Mouse (Mus musculus) intestine, embryonic 16.5 days (tissue): ENCODE data around the gene Foxp1. TPM values are rescaled to one million over a fixed set of nuclear protein-coding genes. Genes with fewer than 3 reads are reported as not detected.

Source experiments
- ATAC-seq: fragments of 200-750 bp; cut with Nextera tagmentation; 2 replicates; pipeline ENCODE4 v1.8.0; 2017; ENCODE audit warnings: moderate TSS enrichment, moderate library complexity
- H3K27ac ChIP-seq: fragments of 300-500 bp; sonication (generic); 2 replicates; pipeline ENCODE4 v1.5.1; 2014; ENCODE audit warnings: mild to moderate bottlenecking, low read length
- H3K27me3 ChIP-seq: fragments of 300-500 bp; sonication (generic); replicated peaks from 2 replicates; pipeline ENCODE4 v1.6.1; 2014; ENCODE audit warnings: low read length, control low read depth, mixed read lengths; ENCODE audit not compliant: control insufficient read depth, insufficient read depth
- H3K36me3 ChIP-seq: fragments of 300-500 bp; sonication (generic); 2 replicates; pipeline ENCODE4 v1.6.1; 2014; ENCODE audit warnings: low read length, control low read depth; ENCODE audit not compliant: control insufficient read depth, insufficient read depth
- H3K4me1 ChIP-seq: fragments of 300-500 bp; sonication (generic); 2 replicates; pipeline ENCODE4 v1.6.1; 2014; ENCODE audit warnings: low read length, control low read depth, mixed read lengths; ENCODE audit not compliant: control insufficient read depth, insufficient read depth
- H3K4me2 ChIP-seq: fragments of 300-500 bp; sonication (generic); 2 replicates; pipeline ENCODE4 v1.6.1; 2014; ENCODE audit warnings: low read depth, low read length, control low read depth
- H3K4me3 ChIP-seq: fragments of 300-500 bp; sonication (generic); 2 replicates; pipeline ENCODE4 v1.5.1; 2014; ENCODE audit warnings: mild to moderate bottlenecking, low read length
- H3K9ac ChIP-seq: fragments of 300-500 bp; sonication (generic); 2 replicates; pipeline ENCODE4 v1.6.1; 2014; ENCODE audit warnings: low read depth, low read length
- H3K9me3 ChIP-seq: fragments of 300-500 bp; sonication (generic); 2 replicates; pipeline ENCODE4 v1.6.1; 2016; ENCODE audit warnings: low read length, control low read depth; ENCODE audit not compliant: control insufficient read depth
- WGBS: fragments of 180-500 bp; shearing (Covaris S2); extraction: QIAGEN DNeasy Blood & Tissue Kit; methylation state at CpG from one replicate; pipeline ENCODE4 v1.1.7; 2014; 5-methylcytosine and 5-hydroxymethylcytosine counted together
- polyA plus RNA-seq: library from polyadenylated mRNA; unstranded; fragments of >200 nt; fragmentation: Nextera tagmentation; extraction: Ambion mirVana; gene quantifications from 2 replicates; pipeline ENCODE4 v1.2.1, GENCODE M21; 2015

Gene Foxp1
- polyA plus RNA-seq, 1 experiment from 2014 or later: 74.8 TPM

- Histone ChIP-seq H3K4me3 (no peak overlapping the region), H3K9ac (no peak overlapping the region), H3K9me3 (no peaks in the 10 kb centered on the region), H3K4me1 (0 out of 2 replicates have a peak, but pooled peaks cover 4% of the 10 kb centered on the region), H3K27me3 (no peaks in the 10 kb centered on the region), H3K27ac (no peak overlapping the region), H3K4me2 (no peak overlapping the region), H3K36me3 (no peaks in the 10 kb centered on the region)
- no peak for ATAC-seq
- 85% methylated on average over 6 of the region's 6 CpGs for WGBS
Observed at GRCm38 (mm10) chr6:99300235-99300634, 222.3 kb downstream of the Foxp1 start.

- Histone ChIP-seq H3K9ac (no peak overlapping the region), H3K27me3 (no peaks in the 10 kb centered on the region), H3K27ac (no peak overlapping the region), H3K4me1 (0 out of 2 replicates have a peak, but pooled peaks cover 4% of the 10 kb centered on the region), H3K36me3 (no peaks in the 10 kb centered on the region), H3K4me2 (no peak overlapping the region), H3K9me3 (no peaks in the 10 kb centered on the region), H3K4me3 (no peak overlapping the region)
- no peak for ATAC-seq
- WGBS: 81% methylated on average over 14 of the region's 14 CpGs
Observed at GRCm38 (mm10) chr6:99299196-99299595, 223.3 kb downstream of the Foxp1 start.

- Histone ChIP-seq H3K36me3 (no peaks in the 10 kb centered on the region), H3K9me3 (no peaks in the 10 kb centered on the region), H3K27me3 (no peaks in the 10 kb centered on the region), H3K4me3 (no peak overlapping the region), H3K4me1 (0 out of 2 replicates have a peak, but pooled peaks cover under 1% of the 10 kb centered on the region), H3K4me2 (no peak overlapping the region), H3K27ac (no peak overlapping the region), H3K9ac (no peak overlapping the region)
- WGBS: 71% methylated on average over 5 of the region's 5 CpGs
- no peak for ATAC-seq
Observed at GRCm38 (mm10) chr6:99297535-99297934, 225.0 kb downstream of the Foxp1 start.

DNA sequence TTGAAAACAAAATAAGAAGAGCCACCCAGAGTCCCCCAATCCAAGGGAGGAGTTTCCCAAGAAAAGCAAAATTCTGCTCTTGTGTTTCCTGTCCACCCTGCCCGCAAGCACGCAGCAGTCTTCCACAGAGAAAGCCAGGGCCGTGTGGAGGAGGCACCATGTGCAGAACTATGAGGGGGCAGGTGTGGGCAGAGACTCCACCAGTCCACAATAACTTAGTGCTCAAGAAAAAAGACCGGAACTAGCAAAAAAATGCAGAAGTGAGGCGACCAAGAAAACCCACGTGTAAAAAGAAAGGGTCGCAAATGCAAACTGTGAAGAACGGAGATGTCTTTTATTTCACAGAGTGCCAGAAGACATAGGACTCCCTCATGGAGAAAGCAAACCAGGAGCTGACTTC, 227.0 kb downstream of the Foxp1 start:
- WGBS: 80% methylated on average over 8 of the region's 8 CpGs
- Histone ChIP-seq H3K27me3 (no peaks in the 10 kb centered on the region), H3K4me2 (no peak overlapping the region), H3K4me3 (no peak overlapping the region), H3K4me1 (no peaks in the 10 kb centered on the region), H3K9ac (no peak overlapping the region), H3K9me3 (no peaks in the 10 kb centered on the region), H3K36me3 (no peaks in the 10 kb centered on the region), H3K27ac (no peak overlapping the region)
- ATAC-seq: no peak

GRCm38 (mm10) chr6:99289220-99289619, 233.3 kb downstream of the Foxp1 start:
- H3K27ac ChIP-seq: no peak overlapping the region
- H3K27me3 ChIP-seq: no peaks in the 10 kb centered on the region
- no peak overlapping the region for H3K9ac ChIP-seq
- H3K4me2 ChIP-seq: no peak overlapping the region
- no peak overlapping the region for H3K4me3 ChIP-seq
- H3K4me1 ChIP-seq: no peaks in the 10 kb centered on the region
- WGBS: 68% methylated on average over 4 of the region's 4 CpGs
- no peaks in the 10 kb centered on the region for H3K36me3 ChIP-seq
- no peaks in the 10 kb centered on the region for H3K9me3 ChIP-seq
- no peak for ATAC-seq

DNA sequence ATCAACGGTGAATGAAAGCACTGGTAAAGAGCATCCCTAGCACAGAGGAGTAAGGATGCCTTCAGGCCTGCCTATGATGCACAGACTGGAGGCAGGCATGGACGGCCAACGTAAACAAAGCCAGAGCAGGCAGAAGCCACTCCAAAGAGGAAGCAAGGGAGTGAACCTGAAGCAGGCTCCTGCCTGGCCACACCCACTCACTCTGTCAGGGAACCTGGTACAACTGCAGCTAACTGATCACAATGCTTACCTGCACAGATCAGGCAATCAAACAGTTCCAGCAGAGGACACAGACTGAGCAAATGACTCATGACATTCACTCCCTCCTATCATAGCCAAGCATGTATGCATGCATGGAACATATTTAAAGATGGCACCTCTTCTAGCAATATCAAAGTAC, 237.5 kb downstream of the Foxp1 start:
- Histone ChIP-seq H3K4me3 (no peak overlapping the region), H3K36me3 (no peaks in the 10 kb centered on the region), H3K27ac (no peak overlapping the region), H3K27me3 (no peaks in the 10 kb centered on the region), H3K9ac (no peak overlapping the region), H3K4me2 (no peak overlapping the region), H3K9me3 (no peaks in the 10 kb centered on the region), H3K4me1 (no peaks in the 10 kb centered on the region)
- ATAC-seq: peak; percentile 82
- WGBS: 44% methylated on average over 3 of the region's 3 CpGs

DNA sequence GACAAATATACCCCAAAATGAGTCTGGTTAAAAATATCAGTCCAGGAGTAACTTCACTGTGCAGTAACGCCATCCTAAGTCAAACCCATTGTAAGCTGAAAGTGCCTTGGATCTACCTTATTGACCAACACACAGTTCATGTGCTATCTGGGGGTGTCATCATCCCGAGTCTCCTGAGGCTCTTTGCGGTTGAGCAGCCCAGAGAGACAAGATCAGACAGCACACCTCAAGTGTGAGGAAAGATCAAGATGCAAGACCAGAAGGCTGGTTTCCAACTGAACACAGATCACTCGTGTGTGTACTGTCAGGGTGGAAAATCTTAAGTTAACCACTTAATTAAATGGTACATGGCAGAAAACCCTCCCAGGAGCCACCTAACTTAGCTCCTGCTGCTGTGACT, 238.5 kb downstream of the Foxp1 start:
- no peak overlapping the region for H3K4me3 ChIP-seq
- H3K4me1 ChIP-seq: no peaks in the 10 kb centered on the region
- no peak overlapping the region for H3K4me2 ChIP-seq
- no peak overlapping the region for H3K9ac ChIP-seq
- WGBS: 82% methylated on average over 4 of the region's 4 CpGs
- H3K9me3 ChIP-seq: no peaks in the 10 kb centered on the region
- no peak overlapping the region for H3K27ac ChIP-seq
- no peak for ATAC-seq
- H3K27me3 ChIP-seq: no peaks in the 10 kb centered on the region
- no peaks in the 10 kb centered on the region for H3K36me3 ChIP-seq

DNA sequence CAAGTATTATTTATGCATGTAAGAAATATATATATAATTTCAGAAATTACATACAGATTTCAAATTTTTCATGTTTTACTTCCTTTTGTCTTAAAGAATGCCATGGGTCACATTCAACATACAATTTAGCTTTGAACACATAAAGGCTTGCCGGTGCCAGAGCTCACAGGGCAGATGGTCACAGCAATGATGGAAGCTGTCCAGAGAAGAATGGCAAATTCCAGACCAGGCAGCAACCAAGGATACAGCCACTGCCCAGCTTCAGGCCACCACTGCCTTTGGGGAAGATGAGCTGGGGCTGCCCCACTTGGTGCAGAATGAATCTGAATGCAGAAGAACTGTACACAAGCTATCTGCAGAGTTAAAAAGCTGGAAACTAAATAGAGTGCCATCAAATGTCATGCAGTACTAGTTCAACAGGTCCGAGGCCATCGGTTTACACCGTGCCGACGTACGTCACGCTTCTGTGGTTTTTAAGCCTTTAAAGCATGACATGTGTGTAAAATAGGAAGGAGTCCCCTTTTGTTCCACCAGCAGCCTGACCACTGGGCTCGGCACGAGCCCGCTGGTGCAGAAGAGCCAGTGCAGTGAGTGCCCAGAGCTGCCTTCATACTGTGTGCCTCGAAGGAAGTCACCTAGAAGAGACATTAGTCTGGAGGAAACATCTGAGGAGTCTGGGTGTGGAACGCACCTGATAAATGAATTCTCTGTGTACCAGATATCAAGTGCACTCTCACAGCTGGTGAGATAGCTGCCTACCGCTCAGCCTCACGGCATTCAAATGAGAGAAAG, 239.5 kb downstream of the Foxp1 start:
- H3K9me3 ChIP-seq: no peaks in the 10 kb centered on the region
- H3K9ac ChIP-seq: no peak overlapping the region
- no peak overlapping the region for H3K27ac ChIP-seq
- no peaks in the 10 kb centered on the region for H3K27me3 ChIP-seq
- ATAC-seq: no peak
- no peak overlapping the region for H3K4me2 ChIP-seq
- 78% methylated on average over 15 of the region's 15 CpGs for WGBS
- no peaks in the 10 kb centered on the region for H3K4me1 ChIP-seq
- H3K36me3 ChIP-seq: no peaks in the 10 kb centered on the region
- H3K4me3 ChIP-seq: no peak overlapping the region

DNA sequence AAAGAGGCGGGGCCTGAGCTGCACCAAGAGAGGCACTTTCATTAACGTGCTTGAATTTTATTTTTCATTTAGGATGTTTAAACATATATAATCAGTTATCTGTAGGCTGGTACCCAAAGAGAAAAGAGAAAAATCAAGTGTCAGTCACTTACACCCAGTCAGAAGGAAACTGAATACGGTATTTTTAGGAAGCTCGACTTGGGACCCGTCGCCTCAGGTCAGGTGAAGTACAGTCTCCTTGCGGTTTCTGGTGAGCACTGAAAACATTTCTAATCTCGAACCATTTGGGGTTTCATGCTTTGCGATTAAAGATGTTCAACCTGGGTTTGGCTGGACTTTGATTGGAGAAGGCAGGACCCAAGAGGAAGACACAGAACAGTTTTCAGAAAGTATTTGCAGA, 241.1 kb downstream of the Foxp1 start:
- no peak overlapping the region for H3K4me3 ChIP-seq
- no peak overlapping the region for H3K4me2 ChIP-seq
- H3K27ac ChIP-seq: no peak overlapping the region
- H3K27me3 ChIP-seq: no peaks in the 10 kb centered on the region
- no peak overlapping the region for H3K9ac ChIP-seq
- 88% methylated on average over 9 of the region's 9 CpGs for WGBS
- no peak for ATAC-seq
- peaks cover 7% of the 10 kb centered on the region for H3K4me1 ChIP-seq
- no peaks in the 10 kb centered on the region for H3K9me3 ChIP-seq
- no peaks in the 10 kb centered on the region for H3K36me3 ChIP-seq

DNA sequence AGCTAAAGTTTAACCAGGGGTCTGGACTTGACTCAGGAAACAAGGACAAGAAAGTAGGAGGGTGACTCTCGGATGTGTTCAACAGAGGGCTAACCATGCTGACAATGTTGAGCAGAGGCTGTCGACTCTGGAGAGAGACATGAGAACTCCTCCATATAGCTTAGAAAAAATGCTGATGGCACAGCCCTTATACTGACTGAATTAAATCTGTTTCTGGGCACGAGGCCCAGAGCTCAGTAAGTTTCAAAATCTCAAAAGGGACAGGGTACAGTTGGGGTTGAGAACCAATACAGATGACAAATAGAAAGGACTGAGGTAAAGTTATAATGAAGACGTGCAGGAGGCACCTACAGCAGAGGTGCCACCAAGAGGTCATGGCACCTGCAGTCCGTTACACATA, 241.9 kb downstream of the Foxp1 start:
- H3K4me3 ChIP-seq: no peak overlapping the region
- H3K27me3 ChIP-seq: no peaks in the 10 kb centered on the region
- no peak overlapping the region for H3K27ac ChIP-seq
- ATAC-seq: no peak
- WGBS: 75% methylated on average over 5 of the region's 5 CpGs
- H3K36me3 ChIP-seq: no peaks in the 10 kb centered on the region
- no peak overlapping the region for H3K9ac ChIP-seq
- no peaks in the 10 kb centered on the region for H3K9me3 ChIP-seq
- no peak overlapping the region for H3K4me2 ChIP-seq
- H3K4me1 ChIP-seq: peaks cover 13% of the 10 kb centered on the region
